Mouse (Mus musculus) midbrain, embryonic 15.5 days (tissue): ENCODE data around the gene Asap3. TPM values are rescaled to one million over a fixed set of nuclear protein-coding genes. Genes with fewer than 3 reads are reported as not detected.

ENCODE experiments used
- ATAC-seq: fragments of 200-750 bp; cut with Nextera tagmentation; replicated peaks from 2 replicates; pipeline ENCODE4 v1.8.0; 2017; ENCODE audit warnings: moderate TSS enrichment
- H3K27ac ChIP-seq: fragments of 300-500 bp; sonication (generic); 2 replicates; pipeline ENCODE4 v1.5.1; 2015; ENCODE audit warnings: mild to moderate bottlenecking, inconsistent platforms
- H3K27me3 ChIP-seq: fragments of 300-500 bp; sonication (generic); replicated peaks from 2 replicates; pipeline ENCODE4 v1.6.1; 2015; ENCODE audit warnings: inconsistent platforms
- H3K36me3 ChIP-seq: fragments of 300-500 bp; sonication (generic); replicated peaks from 2 replicates; pipeline ENCODE4 v1.6.1; 2015; ENCODE audit warnings: inconsistent platforms
- H3K4me1 ChIP-seq: fragments of 300-500 bp; sonication (generic); 2 replicates; pipeline ENCODE4 v1.6.1; 2015; ENCODE audit warnings: inconsistent platforms
- H3K4me2 ChIP-seq: fragments of 300-500 bp; sonication (generic); 2 replicates; pipeline ENCODE4 v1.6.1; 2015; ENCODE audit warnings: inconsistent platforms, mild to moderate bottlenecking, moderate library complexity
- H3K4me3 ChIP-seq: fragments of 300-500 bp; sonication (generic); 2 replicates; pipeline ENCODE4 v1.5.1; 2015; ENCODE audit warnings: mild to moderate bottlenecking, inconsistent platforms
- H3K9ac ChIP-seq: fragments of 300-500 bp; sonication (generic); 2 replicates; pipeline ENCODE4 v1.6.1; 2015; ENCODE audit warnings: mild to moderate bottlenecking, inconsistent platforms
- H3K9me3 ChIP-seq: fragments of 300-500 bp; sonication (generic); 2 replicates; pipeline ENCODE4 v1.6.1; 2016; ENCODE audit warnings: inconsistent platforms
- WGBS: fragments of 180-500 bp; shearing (Covaris S2); methylation state at CpG from one replicate; pipeline ENCODE4 v1.1.7; 2015; ENCODE audit warnings: mixed read lengths; 5-methylcytosine and 5-hydroxymethylcytosine counted together
- polyA plus RNA-seq: library from polyadenylated mRNA; unstranded; fragments of >200 nt; fragmentation: Nextera tagmentation; extraction: Ambion mirVana; gene quantifications from 2 replicates; pipeline ENCODE4 v1.2.1, GENCODE M21; 2015

Gene Asap3
- polyA plus RNA-seq, 1 experiment from 2014 or later = 5.1 TPM

- 33% methylated on average over 13 of the region's 13 CpGs for WGBS
- no peak for ATAC-seq
- no peak overlapping the region for H3K4me3 ChIP-seq
Measured at GRCm38 (mm10) chr4:136238669-136239068, 32.5 kb downstream of the Asap3 start.

GRCm38 (mm10) chr4:136239111-136239510 lies 32.9 kb downstream of the Asap3 start:
- WGBS = 79% methylated on average over 9 of the region's 9 CpGs
- Histone ChIP-seq H3K4me3 (no peak overlapping the region), H3K4me2 (no peak overlapping the region), H3K27ac (no peak overlapping the region), H3K4me1 (no peaks in the 10 kb centered on the region), H3K27me3 (peaks cover 18% of the 10 kb centered on the region), H3K36me3 (no peaks in the 10 kb centered on the region), H3K9ac (no peak overlapping the region), H3K9me3 (no peaks in the 10 kb centered on the region)
- ATAC-seq = no peak

More at GRCm38 (mm10) chr4:136238669-136239068, 32.5 kb downstream of the Asap3 start:
- H3K9ac ChIP-seq = no peak overlapping the region
- no peak overlapping the region for H3K27ac ChIP-seq
- H3K4me2 ChIP-seq = no peak overlapping the region
- H3K4me1 ChIP-seq = no peaks in the 10 kb centered on the region
- H3K9me3 ChIP-seq = no peaks in the 10 kb centered on the region
- no peaks in the 10 kb centered on the region for H3K36me3 ChIP-seq
- peaks cover 18% of the 10 kb centered on the region for H3K27me3 ChIP-seq

GRCm38 (mm10) chr4:136239622-136240021 lies 33.5 kb downstream of the Asap3 start:
- Histone ChIP-seq H3K4me3 (no peak overlapping the region), H3K9ac (no peak overlapping the region), H3K4me1 (no peaks in the 10 kb centered on the region), H3K36me3 (no peaks in the 10 kb centered on the region), H3K9me3 (no peaks in the 10 kb centered on the region), H3K27ac (no peak overlapping the region), H3K4me2 (no peak overlapping the region), H3K27me3 (peaks cover 18% of the 10 kb centered on the region)
- ATAC-seq = no peak
- WGBS = 16% methylated on average over 8 of the region's 8 CpGs

- Histone ChIP-seq H3K27me3 (peaks cover 20% of the 10 kb centered on the region), H3K27ac (no peak overlapping the region), H3K4me3 (no peak overlapping the region), H3K9ac (no peak overlapping the region), H3K36me3 (no peaks in the 10 kb centered on the region), H3K4me2 (no peak overlapping the region), H3K4me1 (no peaks in the 10 kb centered on the region), H3K9me3 (no peaks in the 10 kb centered on the region)
- 74% methylated on average over 14 of the region's 14 CpGs for WGBS
- ATAC-seq = no peak
Measured at GRCm38 (mm10) chr4:136240123-136240522, 34.0 kb downstream of the Asap3 start.

- Histone ChIP-seq H3K36me3 (no peaks in the 10 kb centered on the region), H3K27ac (no peak overlapping the region), H3K9ac (no peak overlapping the region), H3K4me3 (no peak overlapping the region), H3K4me1 (no peaks in the 10 kb centered on the region), H3K4me2 (no peak overlapping the region), H3K9me3 (no peaks in the 10 kb centered on the region), H3K27me3 (peaks cover 27% of the 10 kb centered on the region)
- ATAC-seq = no peak; the same call in 1 of the 2 replicates
- WGBS = 30% methylated on average over 8 of the region's 8 CpGs
Measured at GRCm38 (mm10) chr4:136240955-136241354, 34.8 kb downstream of the Asap3 start.

- H3K27me3 ChIP-seq = peaks cover 37% of the 10 kb centered on the region
- no peak for ATAC-seq
- 47% methylated on average over 8 of the region's 8 CpGs for WGBS
- no peaks in the 10 kb centered on the region for H3K36me3 ChIP-seq
- H3K4me3 ChIP-seq = no peak overlapping the region
- H3K4me2 ChIP-seq = no peak overlapping the region
- no peak overlapping the region for H3K27ac ChIP-seq
- H3K9me3 ChIP-seq = no peaks in the 10 kb centered on the region
- H3K9ac ChIP-seq = no peak overlapping the region
- peaks cover 10% of the 10 kb centered on the region; the same call in 1 of the 2 replicates for H3K4me1 ChIP-seq
Measured at GRCm38 (mm10) chr4:136242065-136242703, 36.0 kb downstream of the Asap3 start.

- H3K4me3 ChIP-seq = no peak overlapping the region
- ATAC-seq = no peak
- peaks cover 40% of the 10 kb centered on the region for H3K27me3 ChIP-seq
Measured at GRCm38 (mm10) chr4:136242728-136243127, 36.6 kb downstream of the Asap3 start.

GRCm38 (mm10) chr4:136244208-136244607 lies 38.0 kb downstream of the Asap3 start:
- peaks cover 40% of the 10 kb centered on the region for H3K27me3 ChIP-seq
- no peaks in the 10 kb centered on the region for H3K36me3 ChIP-seq
- H3K27ac ChIP-seq = no peak overlapping the region
- H3K9me3 ChIP-seq = no peaks in the 10 kb centered on the region
- H3K4me3 ChIP-seq = no peak overlapping the region
- no peak overlapping the region for H3K4me2 ChIP-seq
- no peak overlapping the region for H3K9ac ChIP-seq
- 75% methylated on average over 7 of the region's 7 CpGs for WGBS
- H3K4me1 ChIP-seq = peaks cover 30% of the 10 kb centered on the region
- no peak for ATAC-seq

More at GRCm38 (mm10) chr4:136242728-136243127, 36.6 kb downstream of the Asap3 start:
- Histone ChIP-seq H3K4me1 (peaks cover 15% of the 10 kb centered on the region), H3K9me3 (no peaks in the 10 kb centered on the region), H3K36me3 (no peaks in the 10 kb centered on the region), H3K4me2 (no peak overlapping the region), H3K27ac (no peak overlapping the region), H3K9ac (no peak overlapping the region)
- 79% methylated on average over 7 of the region's 7 CpGs for WGBS

GRCm38 (mm10) chr4:136245681-136246080 lies 39.5 kb downstream of the Asap3 start:
- 33% methylated on average over 5 of the region's 5 CpGs for WGBS
- Histone ChIP-seq H3K4me1 (peaks cover 32% of the 10 kb centered on the region), H3K27ac (no peak overlapping the region), H3K27me3 (peaks cover 54% of the 10 kb centered on the region), H3K4me3 (no peak overlapping the region), H3K36me3 (no peaks in the 10 kb centered on the region), H3K9me3 (no peaks in the 10 kb centered on the region), H3K9ac (no peak overlapping the region), H3K4me2 (no peak overlapping the region)
- ATAC-seq = no peak

- no peak overlapping the region for H3K4me2 ChIP-seq
- H3K27me3 ChIP-seq = peaks cover 54% of the 10 kb centered on the region
- no peak for ATAC-seq
- no peaks in the 10 kb centered on the region for H3K36me3 ChIP-seq
- no peaks in the 10 kb centered on the region for H3K9me3 ChIP-seq
- H3K4me3 ChIP-seq = no peak overlapping the region
- peaks cover 32% of the 10 kb centered on the region for H3K4me1 ChIP-seq
- no peak overlapping the region for H3K27ac ChIP-seq
- no peak overlapping the region for H3K9ac ChIP-seq
- WGBS = 7% methylated on average over 12 of the region's 12 CpGs
Measured at GRCm38 (mm10) chr4:136246568-136246969, 40.4 kb downstream of the Asap3 start.

- no peak overlapping the region for H3K27ac ChIP-seq
- no peak for ATAC-seq
- peak overlapping the region; percentile 53 for H3K4me2 ChIP-seq
- peaks cover 32% of the 10 kb centered on the region for H3K4me1 ChIP-seq
- no peaks in the 10 kb centered on the region for H3K36me3 ChIP-seq
- peaks cover 54% of the 10 kb centered on the region for H3K27me3 ChIP-seq
- H3K9ac ChIP-seq = no peak overlapping the region
- H3K9me3 ChIP-seq = no peaks in the 10 kb centered on the region
- 1% methylated on average over 14 of the region's 14 CpGs for WGBS
- H3K4me3 ChIP-seq = peak overlapping the region; percentile 30
Measured at GRCm38 (mm10) chr4:136247386-136247728, 41.2 kb downstream of the Asap3 start.

- H3K27ac ChIP-seq = no peak within 1 kb of the TSS
- no peak within 1 kb of the TSS for H3K9ac ChIP-seq
- no peaks in the 10 kb centered on the region for H3K9me3 ChIP-seq
- H3K27me3 ChIP-seq = peaks cover 54% of the 10 kb centered on the region
- peak within 1 kb of the TSS; percentile 53 for H3K4me2 ChIP-seq
- no peak for ATAC-seq
- no peaks in the 10 kb centered on the region for H3K36me3 ChIP-seq
- H3K4me1 ChIP-seq = peaks cover 32% of the 10 kb centered on the region
- peak within 1 kb of the TSS; percentile 30 for H3K4me3 ChIP-seq
- under 1% methylated on average over 45 of the region's 46 CpGs for WGBS
Measured at GRCm38 (mm10) chr4:136247729-136248463, 41.7 kb downstream of the Asap3 start, which contains the start of gene Tcea3. TSS of gene Tcea3 (plus strand) at chr4:136247729.
